8 mouse cellular contexts compared by ENCODE assay signal in genomic region chr11:69060448-69061254, GRCm38 (mm10). TPM values are rescaled to one million over a fixed set of nuclear protein-coding genes. Genes with fewer than 3 reads are reported as not detected.
DNase-seq lines count a peak whose midpoint lies in the region; ATAC-seq and TF ChIP-seq lines count a peak whose summit lies in the region.

No protein-coding gene starts in this region.

- intact Hi-C loops in left cerebral cortex, postnatal 4 days (cut with DNase I) = no loop called here
- intact Hi-C loops in heart, postnatal 14 days (cut with DNase I) = no loop called here

- TF ChIP-seq POLR2A in olfactory bulb, adult 2 months (IDR thresholded peaks at IDR 0.05; ENCODE audit: insufficient read depth, low read depth, low read length) = no peak

- DNase-seq in left cerebral cortex, adult 18-20 months (ENCODE audit: low spot score in 2 of 2) = peak; percentile 25 to 35
- DNase-seq in left cerebral cortex, postnatal 4 days = no peak
- DNase-seq in G1E (ENCODE audit: low spot score) = no peak
- peak; percentile 37 to 58 for DNase-seq in cerebellum, postnatal 10 days
- DNase-seq in heart, postnatal 14 days = peak; percentile 36 to 39
- DNase-seq in liver = peak; percentile 57
- DNase-seq in gastrocnemius, postnatal 25 days = no peak

- H3K9me3 ChIP-seq in G1E (replicated peaks) = no peaks in the 10 kb centered on the region

- H3K27me3 ChIP-seq in G1E (ENCODE audit: insufficient read depth, low read length) = no peaks in the 10 kb centered on the region

- no peak for TF ChIP-seq CTCF in G1E (IDR thresholded peaks at IDR 0.05; ENCODE audit: low read depth, low read length)
- no peak for TF ChIP-seq CTCF in olfactory bulb, adult 2 months (IDR thresholded peaks at IDR 0.05; ENCODE audit: insufficient read depth, low read depth, low read length)

- H3K4me3 ChIP-seq in G1E (ENCODE audit: low read depth, low read length) = peak overlapping the region; percentile 91
- peak overlapping the region; percentile 86 for H3K4me3 ChIP-seq in olfactory bulb, adult 2 months (ENCODE audit: insufficient read depth, low read depth, low read length)

- ATAC-seq in G1E (ENCODE audit: extremely low read depth, insufficient number of reproducible peaks, low FRiP score, poor library complexity, severe bottlenecking) = no peak

- H3K36me3 ChIP-seq in G1E (replicated peaks) = peaks cover 4% of the 10 kb centered on the region

- peak overlapping the region; percentile 82 for H3K27ac ChIP-seq in olfactory bulb, adult 2 months (ENCODE audit: insufficient read depth, low read depth, low read length)

- H3K4me1 ChIP-seq in G1E (ENCODE audit: insufficient read depth, low read depth, low read length) = peaks cover 50% of the 10 kb centered on the region
- peaks cover 15% of the 10 kb centered on the region for H3K4me1 ChIP-seq in olfactory bulb, adult 2 months (ENCODE audit: control insufficient read depth, insufficient read depth, low read length)

- 3% methylated on average over 40 of the region's 40 CpGs for WGBS in olfactory bulb, adult 2 months

RNA-seq across cellular contexts. Expression of gene Borcs6, which starts 1.1 kb away (rescaled TPM):
- total RNA-seq in left cerebral cortex, adult 18-20 months (2021) = 10 to 100 TPM; 35.2 to 38.0 TPM
- total RNA-seq in left cerebral cortex, postnatal 4 days (2021) = 10 to 100 TPM; 23.8 to 25.2 TPM
- total RNA-seq in G1E (2014; fragmentation: Nextera tagmentation) = 5.3 and 6.4 TPM in 2 replicates
- 6.1 and 8.2 TPM in 2 replicates for total RNA-seq in G1E (2017)
- polyA plus RNA-seq in G1E (2012) = 25.9 and 37.4 TPM in 2 replicates
- 10 to 100 TPM; 15.9 to 16.2 TPM for total RNA-seq in heart, postnatal 14 days (2021)
- polyA plus RNA-seq in olfactory bulb, adult 2 months (2012; ENCODE audit: insufficient read depth, insufficient read length, low replicate concordance, missing spikeins) = not detected in 2 replicates
- total RNA-seq in gastrocnemius, postnatal 25 days (2021) = 10 to 100 TPM; 15.5 to 15.9 TPM

RNA-seq across cellular contexts. Expression of gene Tmem107, which starts 10.0 kb away (rescaled TPM):
- total RNA-seq in left cerebral cortex, adult 18-20 months (2021) = 10 to 100 TPM; 23.6 to 26.8 TPM
- total RNA-seq in left cerebral cortex, postnatal 4 days (2021) = 10 to 100 TPM; 13.9 to 14.8 TPM
- 28.3 and 38.2 TPM in 2 replicates for total RNA-seq in G1E (2014; fragmentation: Nextera tagmentation)
- 17.2 and 34.2 TPM in 2 replicates for total RNA-seq in G1E (2017)
- polyA plus RNA-seq in G1E (2012) = 70.8 and 77.9 TPM in 2 replicates
- 1 to 10 TPM; 5.2 to 5.4 TPM for total RNA-seq in heart, postnatal 14 days (2021)
- not detected in 2 replicates for polyA plus RNA-seq in olfactory bulb, adult 2 months (2012; ENCODE audit: insufficient read depth, insufficient read length, low replicate concordance, missing spikeins)
- total RNA-seq in gastrocnemius, postnatal 25 days (2021) = 1 to 10 TPM; 3.9 to 4.1 TPM

RNA-seq across cellular contexts. Expression of gene Aurkb, which starts 15.2 kb away (rescaled TPM):
- under 1 TPM in 1 of 2 experiments, not detected in 1; 0.30 TPM for total RNA-seq in left cerebral cortex, adult 18-20 months (2021)
- total RNA-seq in left cerebral cortex, postnatal 4 days (2021) = 1 to 10 TPM; 8.2 to 10.0 TPM
- 176 and 241 TPM in 2 replicates for total RNA-seq in G1E (2014; fragmentation: Nextera tagmentation)
- 117 and 133 TPM in 2 replicates for total RNA-seq in G1E (2017)
- 296 TPM in 2 replicates for polyA plus RNA-seq in G1E (2012)
- total RNA-seq in heart, postnatal 14 days (2021) = 1 to 10 TPM; 3.6 to 8.1 TPM
- not detected in 2 replicates for polyA plus RNA-seq in olfactory bulb, adult 2 months (2012; ENCODE audit: insufficient read depth, insufficient read length, low replicate concordance, missing spikeins)
- total RNA-seq in gastrocnemius, postnatal 25 days (2021) = under 1 TPM; 0.54 to 0.88 TPM

RNA-seq across cellular contexts. Expression of gene Vamp2, which starts 27.6 kb away (rescaled TPM):
- 1,000 to 10,000 TPM; 1,053 to 1,091 TPM for total RNA-seq in left cerebral cortex, adult 18-20 months (2021)
- 100 to 1,000 TPM; 579 to 594 TPM for total RNA-seq in left cerebral cortex, postnatal 4 days (2021)
- 98.4 and 104 TPM in 2 replicates for total RNA-seq in G1E (2014; fragmentation: Nextera tagmentation)
- 4.4 and 5.8 TPM in 2 replicates for total RNA-seq in G1E (2017)
- polyA plus RNA-seq in G1E (2012) = 31.8 and 32.8 TPM in 2 replicates
- 10 to 100 TPM; 68.8 to 72.6 TPM for total RNA-seq in heart, postnatal 14 days (2021)
- 348 and 768 TPM in 2 replicates for polyA plus RNA-seq in olfactory bulb, adult 2 months (2012; ENCODE audit: insufficient read depth, insufficient read length, low replicate concordance, missing spikeins)
- 10 to 100 TPM; 34.9 to 35.2 TPM for total RNA-seq in gastrocnemius, postnatal 25 days (2021)

RNA-seq across cellular contexts. Expression of gene Per1, which starts 34.4 kb away (rescaled TPM):
- total RNA-seq in left cerebral cortex, adult 18-20 months (2021) = 100 to 1,000 TPM; 129 to 133 TPM
- 10 to 100 TPM; 52.8 to 58.0 TPM for total RNA-seq in left cerebral cortex, postnatal 4 days (2021)
- total RNA-seq in G1E (2014; fragmentation: Nextera tagmentation) (55.2 and 55.5 TPM in 2 replicates), G1E (2017) (8.9 TPM in 2 replicates)
- polyA plus RNA-seq in G1E (2012) = 40.6 TPM in 2 replicates
- total RNA-seq in heart, postnatal 14 days (2021) = 100 to 1,000 TPM; 100 to 103 TPM
- not detected in 2 replicates for polyA plus RNA-seq in olfactory bulb, adult 2 months (2012; ENCODE audit: insufficient read depth, insufficient read length, low replicate concordance, missing spikeins)
- 10 to 100 TPM; 21.0 to 50.8 TPM for total RNA-seq in gastrocnemius, postnatal 25 days (2021)

Comparison
In these comparisons a context has a peak if more than half of its experiments do, and no peak if none do; other contexts are left out.
1. DNase-seq: peak in left cerebral cortex, adult 18-20 months (2 of 2), cerebellum, postnatal 10 days (2 of 2), heart, postnatal 14 days (2 of 2) and liver (single experiment); none in left cerebral cortex, postnatal 4 days (single experiment), G1E (single experiment) and gastrocnemius, postnatal 25 days (single experiment).
2. RNA of gene Aurkb, which starts 15.2 kb away (total RNA-seq): 117 to 241 TPM in G1E; 8.2 to 10.0 TPM in left cerebral cortex, postnatal 4 days, 3.6 to 8.1 TPM in heart, postnatal 14 days, 0.54 to 0.88 TPM in gastrocnemius, postnatal 25 days and 0.30 TPM in left cerebral cortex, adult 18-20 months; every median in the first group is over 10 times any median in the second.